Mouse (Mus musculus) induced T-regulatory cell, adult 2 months (primary cell): ENCODE measurements around the gene Edc3.
"Not testable (repeated sequence)": the region's sequence is repeated elsewhere in the genome, so short reads cannot be mapped to it uniquely, and the experiment has no call there.

Experiments used
- DNase-seq: peaks from one replicate; pipeline ENCODE4 v3.0.0-alpha.2; 2012; ENCODE audit warnings: low read depth

The Edc3 gene

DNA sequence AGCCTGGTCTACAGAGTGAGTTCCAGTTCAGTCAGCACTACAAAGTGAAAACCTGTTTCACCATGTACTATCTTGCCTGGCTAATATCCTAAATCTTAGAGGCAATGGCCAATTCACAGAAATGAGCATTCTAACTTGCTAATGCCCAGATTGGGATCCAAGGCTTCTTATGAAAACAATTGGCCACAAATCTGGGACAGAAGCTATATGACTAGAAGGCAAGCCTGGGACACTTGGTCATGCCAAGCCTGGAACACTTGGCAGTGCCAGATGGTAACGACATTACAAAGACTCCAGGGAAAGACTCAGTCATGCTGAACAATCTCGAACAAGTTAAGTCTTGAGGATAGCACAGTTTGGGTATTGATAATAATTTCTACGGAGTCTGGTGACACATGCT, 1.8 kb upstream of the Edc3 start:
- DNase-seq: no peak

DNA sequence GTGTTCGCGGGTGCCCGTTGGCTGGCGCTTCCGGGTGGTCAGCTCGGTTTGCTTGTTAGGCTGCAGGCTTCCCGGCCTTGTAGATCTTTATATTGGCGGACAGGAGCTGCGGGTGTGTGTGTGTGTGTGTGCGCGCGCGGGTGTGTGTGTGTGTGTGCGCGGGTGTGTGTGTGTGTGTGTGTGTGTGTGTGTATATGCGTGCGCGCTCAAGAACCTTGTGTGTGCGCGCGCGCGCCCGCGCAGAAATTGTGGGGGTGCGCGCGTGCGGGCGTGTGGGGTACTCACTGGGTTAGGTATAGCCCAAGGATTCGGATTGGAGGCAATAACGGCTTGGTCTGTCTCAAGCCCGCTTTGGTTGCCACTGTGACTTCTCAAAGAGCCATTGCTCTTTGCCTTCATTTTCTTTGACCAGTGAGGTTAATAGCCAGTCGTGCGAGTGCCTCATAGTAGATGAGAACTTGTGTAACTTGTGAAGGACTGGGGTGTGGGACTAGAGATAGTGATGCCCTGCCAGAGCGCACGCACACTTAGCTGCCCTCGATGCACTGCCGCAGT, 457 bp downstream of the Edc3 start:
- DNase-seq: no peak

DNA sequence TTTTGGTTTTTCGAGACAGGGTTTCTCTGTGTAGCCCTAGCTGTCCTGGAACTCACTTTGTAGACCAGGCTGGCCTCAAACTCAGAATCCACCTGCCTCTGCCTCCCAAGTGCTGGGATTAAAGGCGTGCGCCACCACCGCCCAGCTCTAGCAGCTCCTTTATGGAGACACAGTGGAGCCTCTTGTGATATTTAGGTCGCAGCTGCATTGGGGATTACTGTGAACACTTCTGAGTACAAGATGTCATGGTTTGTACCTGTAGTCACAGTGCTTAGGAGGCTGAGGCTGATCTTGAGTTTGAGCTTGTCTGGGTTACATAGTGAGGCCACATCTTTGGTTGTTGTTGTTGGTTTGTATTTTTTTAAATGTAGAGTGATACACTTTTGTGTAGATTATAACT, 1.9 kb downstream of the Edc3 start:
- DNase-seq: not testable (repeated sequence)

DNA sequence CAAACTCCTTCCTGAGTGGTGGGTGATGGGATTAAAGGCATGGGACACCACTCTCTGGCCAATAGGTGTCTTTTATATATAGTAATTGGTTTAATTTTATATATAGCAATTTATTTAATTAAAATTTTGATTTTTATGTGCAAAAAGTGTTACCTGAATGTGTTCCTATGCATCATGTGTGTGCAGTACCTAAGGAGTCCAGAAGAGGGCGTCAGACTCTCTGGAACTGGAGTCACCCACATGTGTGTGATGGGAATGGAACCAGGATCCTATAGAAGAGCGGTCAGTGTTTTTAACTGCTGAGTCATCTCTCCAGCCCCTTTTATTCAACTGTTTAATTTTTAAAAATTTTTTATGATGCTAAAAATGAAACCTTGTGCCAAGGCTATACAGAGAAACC, 3.9 kb downstream of the Edc3 start:
- peak; percentile 46 for DNase-seq

DNA sequence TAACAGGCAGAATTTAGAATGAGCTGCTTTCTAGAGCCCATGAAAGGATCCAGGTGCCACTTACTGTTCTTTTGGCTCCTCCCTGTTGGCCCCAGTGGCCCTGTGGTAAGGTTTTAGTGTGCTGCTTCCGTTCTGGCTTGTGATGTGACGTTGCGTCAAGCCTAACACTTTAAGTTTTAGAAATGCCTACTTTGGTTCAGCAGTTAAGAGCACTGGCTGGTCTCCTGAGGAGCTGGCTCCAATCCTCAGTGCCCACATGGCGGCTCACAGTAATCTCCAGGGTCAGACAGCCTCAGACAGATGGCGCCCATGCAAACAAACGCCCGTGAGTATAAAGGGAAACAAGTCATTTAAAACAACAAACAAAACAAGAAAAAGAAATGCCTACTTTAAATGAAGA, 10.1 kb downstream of the Edc3 start:
- DNase-seq: no peak

DNA sequence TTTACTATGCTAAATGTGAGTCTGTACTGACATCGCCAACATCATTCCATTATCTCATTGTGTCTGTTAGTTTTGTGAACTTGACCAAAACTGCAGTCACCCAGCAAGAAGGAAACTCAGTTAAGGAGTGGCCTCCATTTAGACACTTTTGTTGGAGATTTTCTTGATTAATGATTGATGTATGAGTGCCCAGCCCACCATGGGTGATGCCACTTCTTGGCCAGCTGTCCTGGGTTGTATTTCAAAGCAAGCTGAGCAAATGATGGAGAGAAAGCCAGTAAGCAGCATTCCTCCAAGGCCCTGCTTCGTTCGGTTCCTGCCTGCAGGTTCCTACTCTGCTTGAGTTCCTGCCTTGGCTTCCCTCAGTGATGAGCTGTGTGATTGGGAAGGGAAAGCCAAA, 12.4 kb downstream of the Edc3 start:
- no peak for DNase-seq

DNA sequence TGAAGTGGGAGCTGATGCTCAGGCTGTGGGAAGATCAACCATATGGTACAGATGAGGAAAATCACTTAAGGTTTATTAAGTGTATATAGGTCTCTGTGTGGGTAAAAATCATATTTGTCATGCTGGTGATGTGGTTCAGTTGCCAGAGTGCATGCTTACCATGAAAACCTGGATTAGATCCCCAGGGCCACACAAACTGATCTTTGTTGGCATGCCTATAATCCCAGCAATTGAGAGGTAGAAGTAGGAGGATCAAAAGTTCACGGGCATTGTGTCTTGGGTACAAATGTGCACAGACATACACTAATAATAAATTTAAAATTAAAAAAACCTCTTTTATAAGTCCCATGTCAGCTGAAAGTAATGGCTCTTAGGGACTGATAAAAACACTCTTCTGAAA, 14.0 kb downstream of the Edc3 start:
- DNase-seq: no peak

DNA sequence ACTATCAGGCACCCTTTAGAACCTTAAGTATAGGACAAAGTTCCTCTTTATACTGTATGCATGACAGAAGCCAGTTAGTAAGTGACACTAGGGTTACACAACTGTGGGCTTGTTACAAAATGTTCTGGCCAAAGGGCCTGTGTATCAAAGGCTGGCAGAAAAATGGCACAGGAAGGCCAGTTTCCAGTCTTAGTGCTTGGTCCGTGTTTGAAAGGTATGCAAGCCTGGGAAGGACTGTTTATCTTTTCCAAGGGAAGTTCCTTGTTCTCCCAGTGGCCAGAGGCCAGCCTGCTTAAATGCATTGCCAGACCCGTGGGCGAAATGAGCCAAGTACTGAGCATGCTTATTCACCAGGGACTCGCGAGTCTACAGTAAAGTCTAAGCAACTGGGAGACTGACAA, 15.0 kb downstream of the Edc3 start:
- DNase-seq: no peak

DNA sequence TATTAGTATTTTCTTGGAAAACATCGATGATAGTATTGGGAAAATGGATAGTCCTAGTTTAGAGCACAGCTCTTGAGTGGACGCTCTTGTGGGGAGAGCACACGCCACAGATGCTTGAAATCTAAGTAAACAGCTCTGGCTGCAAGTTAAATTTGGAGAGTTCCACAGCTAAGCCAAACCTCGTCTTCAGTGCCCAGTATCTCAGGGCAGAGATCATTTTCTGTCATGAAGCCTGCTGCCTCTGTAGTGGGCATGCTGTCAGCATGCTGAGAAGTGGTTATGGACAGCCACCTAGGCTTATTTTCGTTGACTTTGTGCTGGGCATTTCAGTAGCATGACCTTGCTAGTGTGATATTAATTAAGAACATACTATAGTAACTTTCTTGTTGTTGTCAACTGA, 15.5 kb downstream of the Edc3 start:
- no peak for DNase-seq

DNA sequence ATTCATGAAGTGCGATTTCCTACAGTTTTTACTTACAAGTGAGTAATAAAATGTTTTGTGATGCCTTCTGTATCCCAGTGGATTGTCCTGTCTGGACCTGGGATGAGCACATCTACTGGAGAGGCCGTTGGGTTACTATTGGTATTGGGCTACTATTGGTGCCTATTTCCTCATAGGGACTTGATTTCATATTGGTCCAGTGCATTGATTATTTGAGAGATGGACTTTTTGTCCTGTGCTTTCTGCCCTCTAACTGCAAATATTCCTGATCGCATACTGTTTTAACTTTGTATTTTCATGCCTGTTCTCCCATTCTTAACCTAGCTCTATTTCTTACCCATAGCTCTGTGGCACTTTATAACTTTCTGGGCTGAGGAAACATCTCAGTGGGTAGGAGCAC, 16.4 kb downstream of the Edc3 start:
- DNase-seq: no peak

DNA sequence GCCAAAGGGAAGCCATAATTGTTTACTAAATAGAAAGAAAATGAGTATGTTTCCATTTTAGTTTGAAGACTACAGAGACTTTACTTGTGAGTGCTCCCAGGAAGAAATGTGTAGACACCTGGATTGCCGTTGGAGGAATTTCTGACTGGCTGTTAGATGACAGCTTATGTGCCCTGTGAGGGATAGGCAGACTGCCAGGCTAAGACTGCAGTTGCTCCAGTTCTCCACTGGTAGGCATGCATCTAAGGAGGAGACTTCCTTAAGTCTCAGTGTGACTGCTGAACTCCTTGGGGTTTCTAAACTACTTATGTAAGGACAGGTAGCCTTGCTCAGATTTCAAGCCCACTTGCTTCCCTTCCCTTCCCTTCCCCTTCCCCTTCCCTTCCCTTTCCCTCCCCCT, 20.0 kb downstream of the Edc3 start:
- no peak for DNase-seq

DNA sequence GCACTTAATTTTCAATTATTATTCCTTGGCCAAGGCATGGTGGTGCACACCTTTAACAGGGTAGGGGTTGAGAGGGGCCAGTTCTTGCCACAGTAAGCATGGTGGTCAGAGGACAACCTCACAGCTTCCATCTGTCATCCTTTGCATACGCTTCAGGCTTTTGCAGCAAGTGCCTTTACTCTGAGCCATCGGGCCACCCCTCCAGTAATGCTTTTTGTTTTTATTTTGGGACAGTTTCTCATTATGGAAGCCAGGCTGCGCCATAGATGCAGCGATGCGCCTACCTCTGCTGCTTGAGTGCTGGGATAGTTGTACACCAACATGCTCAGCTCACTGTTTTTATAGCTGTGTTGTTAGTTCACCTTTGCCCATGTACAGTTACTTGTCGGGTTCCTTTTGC, 25.3 kb downstream of the Edc3 start:
- no peak for DNase-seq

DNA sequence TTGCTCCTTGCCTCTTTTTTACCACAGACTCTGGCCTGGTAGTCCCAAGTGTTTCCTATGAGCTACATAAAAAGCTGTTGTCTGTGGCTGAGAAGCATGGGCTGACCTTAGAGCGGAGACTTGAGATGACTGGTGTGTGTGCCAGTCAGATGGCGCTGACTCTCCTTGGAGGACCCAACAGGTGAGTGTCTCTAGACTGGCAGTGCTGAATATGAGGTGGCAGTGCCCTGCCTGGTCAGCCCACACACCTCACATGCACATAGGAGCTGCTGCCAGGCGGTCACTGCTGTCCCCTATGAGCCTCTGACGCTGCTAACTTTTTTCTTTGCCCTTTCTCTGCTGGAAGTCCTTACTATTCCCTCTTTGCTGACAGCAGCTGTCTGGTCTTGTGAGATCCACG, 31.5 kb downstream of the Edc3 start:
- DNase-seq: no peak

DNA sequence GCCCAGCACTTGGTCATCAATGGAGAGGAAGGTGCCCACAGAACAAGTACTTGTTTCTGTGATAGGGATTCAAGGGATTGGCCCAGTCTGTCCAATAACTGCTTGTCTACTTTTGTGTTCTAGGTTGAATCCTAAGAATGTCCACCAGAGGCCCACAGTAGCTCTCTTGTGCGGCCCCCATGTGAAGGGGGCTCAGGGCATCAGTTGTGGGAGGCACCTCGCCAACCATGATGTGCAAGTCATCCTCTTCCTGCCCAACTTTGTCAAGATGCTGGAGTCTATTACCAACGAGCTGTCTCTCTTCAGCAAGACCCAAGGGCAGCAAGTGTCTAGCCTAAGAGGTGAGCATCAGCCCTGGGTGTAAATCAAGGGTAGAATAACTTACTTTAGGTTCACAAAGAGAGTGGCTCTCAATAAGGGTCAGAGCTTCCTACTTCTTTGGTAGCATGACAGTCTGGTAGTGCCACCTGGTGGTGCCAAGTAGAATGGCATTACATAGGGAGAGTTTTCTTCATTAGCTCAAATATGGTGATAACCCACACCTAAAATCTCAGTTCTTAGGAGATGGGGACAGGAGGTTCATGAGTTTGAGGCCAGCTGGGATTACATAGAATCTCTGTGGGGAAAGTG, 36.2 kb downstream of the Edc3 start:
- DNase-seq: peak; percentile 83

DNA sequence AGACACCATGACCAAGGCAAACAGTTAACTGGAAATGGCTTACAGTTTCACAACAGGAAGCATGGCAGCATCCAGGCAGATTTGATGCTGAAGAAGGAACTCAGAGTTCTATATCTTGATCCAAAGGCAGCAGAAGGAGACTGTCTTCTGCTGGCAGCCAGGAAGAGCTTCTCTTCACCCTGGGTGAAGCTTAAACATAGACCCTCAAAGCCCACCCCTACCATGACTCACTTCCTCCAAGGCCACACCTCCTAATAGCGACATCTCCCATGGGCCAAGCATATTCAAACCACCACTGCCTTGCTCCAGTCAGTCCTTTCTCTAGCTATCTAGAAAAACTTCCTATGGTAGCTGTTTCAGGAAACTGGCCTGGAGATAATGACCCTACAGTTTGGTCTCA, 38.7 kb downstream of the Edc3 start:
- DNase-seq: no peak

DNA sequence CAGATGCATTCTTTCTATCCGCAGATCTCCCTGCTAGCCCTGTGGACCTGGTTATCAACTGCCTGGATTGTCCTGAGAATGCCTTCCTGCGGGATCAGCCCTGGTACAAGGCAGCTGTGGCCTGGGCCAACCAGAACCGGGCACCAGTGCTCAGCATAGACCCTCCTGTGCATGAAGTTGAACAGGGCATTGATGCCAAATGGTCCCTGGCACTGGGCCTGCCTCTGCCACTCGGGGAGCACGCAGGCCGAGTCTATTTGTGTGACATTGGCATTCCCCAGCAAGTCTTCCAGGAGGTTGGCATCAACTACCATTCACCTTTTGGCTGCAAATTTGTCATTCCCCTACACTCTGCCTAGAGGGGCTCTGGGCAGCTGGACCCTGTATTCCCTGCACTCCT, 39.8 kb downstream of the Edc3 start:
- peak; percentile 1 for DNase-seq

DNA sequence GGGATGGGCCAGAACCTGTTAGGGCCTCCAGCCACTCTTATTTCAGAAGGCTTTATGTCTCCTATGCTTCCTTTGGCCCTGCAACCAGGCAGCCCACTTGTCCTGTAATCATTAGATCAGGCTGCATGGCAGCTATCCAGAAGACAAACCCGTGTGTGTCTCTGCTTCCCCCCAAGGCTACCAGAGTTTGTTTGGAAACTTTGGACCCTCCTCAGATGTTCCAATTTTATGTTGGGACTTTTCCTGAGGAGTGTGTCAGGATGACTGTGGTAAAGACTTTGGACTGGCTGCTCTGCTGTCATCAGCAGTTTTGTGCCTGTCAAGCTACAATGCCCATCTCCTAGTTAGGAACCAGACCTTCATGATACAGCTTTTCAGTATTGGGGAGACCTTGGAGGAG, 40.5 kb downstream of the Edc3 start:
- peak; percentile 3 for DNase-seq

DNA sequence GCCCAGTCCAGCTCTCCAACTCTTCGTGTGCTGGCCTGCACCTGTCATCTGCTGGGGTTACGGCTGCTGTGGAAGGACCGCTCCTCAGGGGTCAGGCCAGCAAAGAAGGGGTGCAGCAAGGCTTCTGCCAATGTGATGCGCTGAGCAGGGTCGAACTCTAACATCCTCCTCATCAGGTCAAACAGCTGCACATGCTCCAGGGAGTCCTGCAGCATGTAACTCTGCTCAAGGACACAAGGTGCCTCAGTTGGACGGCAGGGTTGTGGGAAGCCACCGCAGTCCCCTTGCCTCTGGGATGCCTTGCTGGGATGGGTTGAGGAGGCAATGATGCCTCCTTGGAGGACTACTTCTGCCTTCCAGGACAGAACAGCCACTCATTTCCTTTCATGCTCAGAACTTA, 42.6 kb downstream of the Edc3 start:
- DNase-seq: peak; percentile 4

DNA sequence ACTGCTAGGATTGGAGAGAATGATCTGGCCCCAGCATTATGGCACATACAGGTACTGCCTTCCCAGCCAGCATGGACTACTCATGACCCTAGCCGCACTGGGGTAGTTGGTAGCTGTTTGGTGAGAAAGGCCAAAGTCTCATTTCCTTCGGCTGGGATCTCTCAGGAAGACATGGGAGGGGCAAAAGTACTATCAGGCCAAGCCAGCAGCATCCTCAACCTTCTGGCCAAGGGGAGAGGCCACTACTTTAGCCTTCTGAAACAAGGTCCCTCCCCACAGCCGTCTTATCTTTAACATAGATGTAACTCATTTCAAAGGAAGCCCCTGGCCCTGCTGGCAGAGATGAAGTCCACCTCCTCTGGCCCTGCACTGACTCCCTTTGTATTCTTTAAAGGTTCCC, 49.2 kb downstream of the Edc3 start:
- DNase-seq: no peak

DNA sequence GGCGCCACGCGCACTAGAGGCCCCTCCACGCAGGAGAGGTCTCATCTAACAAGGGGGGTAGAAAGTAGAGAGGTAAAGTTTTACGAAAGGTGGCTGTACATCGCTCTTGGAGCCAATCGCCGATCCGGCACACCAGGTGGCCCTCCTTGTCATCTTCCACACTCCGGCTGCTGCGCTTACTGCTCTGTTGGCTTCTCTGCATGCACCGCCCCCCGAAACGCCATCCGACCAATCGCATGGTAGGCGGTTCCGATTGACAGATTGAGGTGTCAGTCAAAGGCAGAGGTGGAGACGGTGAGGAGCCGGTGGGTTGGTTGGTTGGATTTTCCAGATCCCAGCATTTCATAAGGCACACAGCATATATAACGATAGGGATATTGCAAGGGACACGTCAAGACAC, 50.2 kb downstream of the Edc3 start:
- DNase-seq: no peak

DNA sequence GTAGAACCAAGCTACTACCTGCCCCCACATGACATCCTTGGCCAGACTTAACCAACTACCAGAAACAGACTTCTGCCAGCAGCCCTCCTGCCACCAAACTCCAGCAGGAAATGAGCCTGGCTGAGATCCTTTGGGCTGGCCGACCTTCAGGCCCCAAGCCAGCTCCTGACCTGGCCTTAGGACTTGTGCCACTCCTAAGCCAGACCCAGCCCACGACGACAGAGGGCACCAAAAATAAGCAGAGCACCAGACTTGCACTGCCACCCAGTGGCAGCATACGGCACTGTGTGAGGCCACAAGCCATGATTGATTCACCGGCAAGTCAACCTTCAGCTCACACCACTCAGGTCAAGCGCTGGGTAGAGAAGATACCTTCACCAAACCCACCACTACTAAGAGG, 50.9 kb downstream of the Edc3 start:
- DNase-seq: peak; percentile 82

DNA sequence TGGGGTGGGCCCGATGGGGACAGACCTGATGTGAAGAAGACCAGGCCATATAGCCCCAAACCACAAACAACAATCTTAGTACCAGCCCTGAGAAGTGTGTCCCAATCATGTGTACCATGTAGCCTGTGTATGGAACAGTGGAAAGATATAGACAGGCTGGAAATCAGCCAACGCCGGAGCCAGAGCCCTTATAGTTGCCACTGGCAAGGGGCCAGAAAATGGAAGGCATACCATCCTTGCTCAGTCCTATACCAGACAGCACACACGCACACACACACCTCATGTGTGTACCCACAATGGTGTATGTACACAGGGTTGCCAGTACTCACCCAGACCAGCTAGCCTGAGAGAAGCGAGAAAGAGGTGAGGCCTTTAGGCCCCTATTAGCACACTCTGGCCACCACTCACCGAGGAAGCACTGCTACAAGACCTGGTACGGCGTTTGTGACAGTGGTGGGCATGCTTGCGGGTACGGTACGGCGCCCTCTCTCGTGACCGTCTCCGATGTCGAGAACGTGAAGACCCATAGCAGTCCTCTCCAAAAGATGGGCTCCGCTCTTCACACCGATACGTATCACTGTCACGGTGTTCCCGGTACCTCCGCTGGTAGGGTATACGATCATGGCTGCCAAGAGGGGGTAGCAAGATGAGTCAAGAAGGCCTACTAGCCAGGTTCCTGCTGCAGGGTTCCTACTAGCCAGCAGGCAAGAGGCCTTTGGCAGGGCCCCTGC, 52.2 kb downstream of the Edc3 start:
- no peak for DNase-seq

DNA sequence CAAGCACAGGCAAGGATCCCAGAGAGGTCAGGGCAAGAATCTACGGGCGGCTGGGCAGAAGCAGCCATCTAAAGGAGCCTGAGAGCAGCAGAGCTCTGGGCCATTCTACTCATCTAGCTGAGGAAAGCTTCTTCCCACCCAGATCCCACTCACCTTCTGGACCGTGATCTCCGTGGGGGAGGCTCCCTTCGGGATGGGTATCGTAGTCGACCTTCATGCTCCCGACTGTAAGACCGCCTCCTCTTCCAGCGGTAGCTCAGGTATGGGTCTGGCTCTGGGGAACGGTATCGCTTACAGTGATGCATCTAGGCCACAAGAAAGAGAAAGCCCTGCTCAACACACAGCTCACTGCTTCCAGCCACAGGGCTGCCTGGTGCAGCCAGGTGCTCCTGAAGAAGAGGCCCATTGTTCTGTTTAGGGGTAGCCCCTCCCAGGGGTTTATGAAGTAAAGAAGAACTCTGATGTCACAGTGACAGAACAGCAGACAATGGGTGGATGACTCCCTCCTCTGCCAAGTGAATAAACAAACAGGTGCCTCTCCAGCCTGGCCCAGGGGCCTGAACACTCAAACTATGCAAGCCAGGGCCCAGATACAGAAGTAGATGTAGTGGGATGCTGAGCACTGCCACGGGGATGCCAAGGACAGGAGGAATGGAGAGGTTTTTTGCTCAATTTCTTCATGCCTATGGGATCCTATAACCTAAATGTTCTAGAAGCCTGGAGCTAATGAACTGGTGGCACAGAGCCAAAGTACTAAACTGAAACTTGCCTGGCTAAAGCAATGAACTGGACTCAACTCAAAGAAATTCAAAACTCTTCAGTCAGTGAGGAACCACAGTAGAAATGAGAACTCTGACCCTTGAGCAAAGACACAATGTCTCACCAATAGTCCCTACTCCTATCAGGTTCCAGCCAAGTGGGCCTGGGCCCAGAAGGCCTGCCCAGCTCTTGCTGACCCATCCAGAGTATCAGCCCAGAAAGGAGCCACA, 53.5 kb downstream of the Edc3 start:
- no peak for DNase-seq
